Mouse (Mus musculus): Measurements from ENCODE around the gene Bmp6. TPM values are rescaled to one million over a fixed set of nuclear protein-coding genes. Genes with fewer than 3 reads are reported as not detected.

The Bmp6 gene
- polyA plus RNA-seq, 1 experiment from 2014 or later = 0.27 TPM

GRCm38 (mm10) chr13:38349046-38349445 lies 4.1 kb downstream of the Bmp6 start:
- Histone ChIP-seq H3K9ac (ENCODE audit: low read depth, low read length) (no peak overlapping the region), H3K4me2 (no peak overlapping the region), H3K4me1 (replicated peaks; ENCODE audit: control insufficient read depth, insufficient read depth, low read length) (peaks cover 7% of the 10 kb centered on the region; the same call in 1 of the 2 replicates), H3K27ac (ENCODE audit: low read depth, low read length) (no peak overlapping the region), H3K4me3 (ENCODE audit: low read depth, low read length) (no peak overlapping the region), H3K27me3 (replicated peaks; ENCODE audit: control insufficient read depth, insufficient read depth, low read length) (peaks cover 50% of the 10 kb centered on the region), H3K36me3 (ENCODE audit: control insufficient read depth, insufficient read depth, low read length) (no peaks in the 10 kb centered on the region), H3K9me3 (ENCODE audit: control insufficient read depth, low read length) (no peaks in the 10 kb centered on the region)
- DNase-seq (ENCODE audit: low spot score) (no peak), ATAC-seq (replicated peaks; ENCODE audit: low FRiP score) (no peak)
- WGBS = 68% methylated on average over 4 of the region's 4 CpGs

DNA sequence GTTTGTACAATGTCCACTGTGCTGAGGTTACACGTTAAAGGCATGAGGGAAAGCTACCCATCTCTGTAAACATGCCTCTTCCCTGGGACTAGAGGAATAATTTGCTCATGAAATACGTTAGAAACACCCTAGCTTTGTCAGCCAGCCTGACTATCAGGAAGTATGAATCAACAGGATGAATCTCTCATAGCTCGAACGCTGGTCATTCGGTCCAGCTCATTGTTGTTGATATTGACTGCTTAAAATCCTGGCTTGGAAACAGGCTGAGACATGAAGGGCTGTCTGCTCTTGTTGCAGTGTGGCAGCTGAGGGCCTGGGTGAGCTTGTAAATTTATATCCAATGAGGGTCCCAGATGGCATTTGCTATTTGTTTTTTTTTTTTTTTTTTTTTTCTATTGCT lies 4.9 kb downstream of the Bmp6 start:
- H3K4me1 ChIP-seq (replicated peaks; ENCODE audit: control insufficient read depth, insufficient read depth, low read length) = peaks cover 7% of the 10 kb centered on the region; the same call in 1 of the 2 replicates
- no peak for ATAC-seq (replicated peaks; ENCODE audit: low FRiP score)
- no peak for DNase-seq (ENCODE audit: low spot score)
- H3K27ac ChIP-seq (ENCODE audit: low read depth, low read length) = no peak overlapping the region
- H3K4me2 ChIP-seq = no peak overlapping the region
- no peaks in the 10 kb centered on the region for H3K36me3 ChIP-seq (ENCODE audit: control insufficient read depth, insufficient read depth, low read length)
- no peak overlapping the region for H3K9ac ChIP-seq (ENCODE audit: low read depth, low read length)
- peaks cover 42% of the 10 kb centered on the region for H3K27me3 ChIP-seq (replicated peaks; ENCODE audit: control insufficient read depth, insufficient read depth, low read length)
- H3K9me3 ChIP-seq (ENCODE audit: control insufficient read depth, low read length) = no peaks in the 10 kb centered on the region
- no peak overlapping the region for H3K4me3 ChIP-seq (ENCODE audit: low read depth, low read length)
- WGBS = 54% methylated on average over 5 of the region's 5 CpGs

DNA sequence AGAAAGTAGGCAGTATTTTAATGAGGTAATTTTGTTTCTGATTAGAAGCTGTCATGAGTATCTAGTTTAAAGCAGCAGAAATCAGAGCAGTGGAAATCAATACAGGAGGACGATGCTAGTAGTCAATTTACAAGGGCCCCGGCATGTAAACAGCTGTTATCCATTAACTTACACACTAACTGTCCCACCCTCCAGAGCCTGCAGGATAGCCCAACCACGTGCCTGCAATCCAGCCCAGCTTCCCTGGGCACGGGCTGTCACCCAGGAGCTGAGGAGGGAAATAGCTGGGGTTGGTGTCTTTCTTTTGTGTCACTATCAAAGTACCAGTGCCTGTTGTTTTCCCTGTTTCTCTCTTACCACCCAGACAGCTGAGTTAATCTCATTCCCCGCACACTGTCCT lies 7.1 kb downstream of the Bmp6 start:
- Histone ChIP-seq H3K4me2 (no peak overlapping the region), H3K4me3 (ENCODE audit: low read depth, low read length) (no peak overlapping the region), H3K27me3 (replicated peaks; ENCODE audit: control insufficient read depth, insufficient read depth, low read length) (peaks cover 20% of the 10 kb centered on the region), H3K4me1 (replicated peaks; ENCODE audit: control insufficient read depth, insufficient read depth, low read length) (peaks cover 3% of the 10 kb centered on the region; the same call in 1 of the 2 replicates), H3K9me3 (ENCODE audit: control insufficient read depth, low read length) (no peaks in the 10 kb centered on the region), H3K9ac (ENCODE audit: low read depth, low read length) (no peak overlapping the region), H3K27ac (ENCODE audit: low read depth, low read length) (no peak overlapping the region), H3K36me3 (ENCODE audit: control insufficient read depth, insufficient read depth, low read length) (no peaks in the 10 kb centered on the region)
- DNase-seq (ENCODE audit: low spot score) (no peak), ATAC-seq (replicated peaks; ENCODE audit: low FRiP score) (peak; percentile 49; the same call in 1 of the 2 replicates)
- 25% methylated on average over 5 of the region's 5 CpGs for WGBS

DNA sequence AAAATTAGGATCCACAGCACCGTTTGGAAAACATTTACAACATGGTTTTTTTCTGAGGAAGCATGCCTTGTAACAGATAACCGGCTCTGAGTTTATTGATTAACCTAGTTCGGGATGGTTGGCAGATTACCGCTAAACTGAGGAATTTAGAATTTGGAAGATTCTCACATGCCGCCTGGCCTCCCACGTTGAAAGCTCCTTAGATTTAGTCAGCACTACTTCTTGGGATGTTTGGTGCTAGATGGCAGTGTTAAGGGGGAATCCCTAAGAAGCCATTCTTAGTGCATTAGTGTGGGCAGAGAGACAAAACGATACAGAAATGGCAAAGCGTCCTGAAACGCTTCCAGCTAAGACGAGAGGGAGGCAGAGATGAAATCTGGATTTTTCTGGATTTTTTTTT lies 8.1 kb downstream of the Bmp6 start:
- Histone ChIP-seq H3K4me3 (ENCODE audit: low read depth, low read length) (no peak overlapping the region), H3K4me1 (replicated peaks; ENCODE audit: control insufficient read depth, insufficient read depth, low read length) (peaks cover 3% of the 10 kb centered on the region; the same call in 1 of the 2 replicates), H3K9me3 (ENCODE audit: control insufficient read depth, low read length) (no peaks in the 10 kb centered on the region), H3K27me3 (replicated peaks; ENCODE audit: control insufficient read depth, insufficient read depth, low read length) (peaks cover 10% of the 10 kb centered on the region), H3K36me3 (ENCODE audit: control insufficient read depth, insufficient read depth, low read length) (no peaks in the 10 kb centered on the region), H3K27ac (ENCODE audit: low read depth, low read length) (no peak overlapping the region), H3K9ac (ENCODE audit: low read depth, low read length) (no peak overlapping the region), H3K4me2 (no peak overlapping the region)
- 65% methylated on average over 10 of the region's 10 CpGs for WGBS
- DNase-seq (ENCODE audit: low spot score) (no peak), ATAC-seq (replicated peaks; ENCODE audit: low FRiP score) (no peak)

DNA sequence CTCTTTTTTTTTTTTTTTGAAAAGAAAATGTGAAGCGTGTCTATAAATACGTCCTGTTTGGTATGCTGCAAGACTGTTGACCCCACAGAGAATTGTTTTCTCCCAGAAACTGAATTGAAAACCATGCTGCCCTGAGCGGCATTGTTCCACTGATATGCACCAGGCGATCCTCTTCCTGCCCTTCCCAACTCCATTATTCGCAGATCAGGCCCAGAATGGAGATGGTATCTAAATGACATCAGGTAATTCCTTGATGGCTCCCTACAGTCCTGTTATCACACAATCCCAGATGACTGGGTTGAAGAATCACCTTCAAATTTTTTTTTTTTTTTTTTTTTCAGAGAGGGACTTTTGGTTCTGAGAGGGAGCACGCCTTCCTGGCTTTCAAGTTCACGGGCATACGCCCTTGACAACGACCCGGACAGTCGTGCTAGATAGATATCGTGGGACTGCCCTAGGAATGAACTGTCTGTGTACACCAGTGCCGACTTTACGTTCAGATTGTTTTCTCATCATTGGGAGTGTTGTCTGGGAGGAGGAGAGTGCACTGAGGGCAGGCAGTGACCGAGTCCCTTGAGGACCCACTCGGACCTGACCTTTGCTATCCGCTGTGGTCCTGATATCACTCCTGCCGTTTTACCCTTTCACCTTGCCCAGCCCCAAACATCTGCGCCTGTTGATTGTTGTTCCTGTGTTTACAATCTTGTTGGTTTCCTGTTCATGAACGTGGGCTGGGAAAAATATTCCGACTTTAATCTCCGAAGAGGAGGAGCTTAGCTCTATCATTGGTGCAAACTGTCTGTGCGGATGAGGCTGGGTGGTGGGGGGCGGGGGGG lies 8.7 kb downstream of the Bmp6 start:
- H3K4me2 ChIP-seq = 0 out of 2 replicates have a peak overlapping the region, but pooled peaks have one; percentile 2
- no peak overlapping the region for H3K4me3 ChIP-seq (ENCODE audit: low read depth, low read length)
- H3K9ac ChIP-seq (ENCODE audit: low read depth, low read length) = no peak overlapping the region
- ATAC-seq (replicated peaks; ENCODE audit: low FRiP score) (no peak), DNase-seq (ENCODE audit: low spot score) (no peak)
- WGBS = 51% methylated on average over 24 of the region's 24 CpGs
- peaks cover 3% of the 10 kb centered on the region; the same call in 1 of the 2 replicates for H3K4me1 ChIP-seq (replicated peaks; ENCODE audit: control insufficient read depth, insufficient read depth, low read length)
- H3K27ac ChIP-seq (ENCODE audit: low read depth, low read length) = no peak overlapping the region
- H3K36me3 ChIP-seq (ENCODE audit: control insufficient read depth, insufficient read depth, low read length) = no peaks in the 10 kb centered on the region
- no peaks in the 10 kb centered on the region for H3K9me3 ChIP-seq (ENCODE audit: control insufficient read depth, low read length)
- H3K27me3 ChIP-seq (replicated peaks; ENCODE audit: control insufficient read depth, insufficient read depth, low read length) = peaks cover 4% of the 10 kb centered on the region; the same call in 1 of the 2 replicates

- no peak overlapping the region for H3K4me3 ChIP-seq (ENCODE audit: low read depth, low read length)
- 67% methylated on average over 1 of the region's 1 CpGs for WGBS
Measured at GRCm38 (mm10) chr13:38354284-38354683, 9.4 kb downstream of the Bmp6 start.

DNA sequence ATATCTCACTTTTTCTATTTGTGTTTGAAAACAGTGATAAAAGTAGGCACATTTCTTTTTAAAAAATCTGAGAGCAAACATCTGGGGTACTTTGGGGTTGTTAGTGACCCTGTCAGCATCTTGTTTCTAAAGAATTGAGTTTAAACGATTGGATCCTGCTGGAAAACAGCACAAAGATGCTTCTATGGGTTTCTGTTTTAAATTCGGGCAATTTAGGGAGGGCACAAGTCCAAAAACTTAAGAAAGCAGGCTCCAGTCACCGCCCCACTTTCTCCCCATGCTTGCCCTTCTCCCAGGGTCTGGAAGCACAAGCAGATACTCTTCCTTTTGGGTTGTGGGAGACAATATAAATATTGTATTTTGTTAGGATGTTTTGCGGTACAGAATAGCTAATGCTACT lies 14.1 kb downstream of the Bmp6 start:
- H3K9ac ChIP-seq (ENCODE audit: low read depth, low read length) = no peak overlapping the region
- ATAC-seq (replicated peaks; ENCODE audit: low FRiP score) (no peak), DNase-seq (ENCODE audit: low spot score) (no peak)
- no peaks in the 10 kb centered on the region for H3K9me3 ChIP-seq (ENCODE audit: control insufficient read depth, low read length)
- no peaks in the 10 kb centered on the region for H3K4me1 ChIP-seq (replicated peaks; ENCODE audit: control insufficient read depth, insufficient read depth, low read length)
- H3K4me3 ChIP-seq (ENCODE audit: low read depth, low read length) = no peak overlapping the region
- H3K36me3 ChIP-seq (ENCODE audit: control insufficient read depth, insufficient read depth, low read length) = no peaks in the 10 kb centered on the region
- no peak overlapping the region for H3K4me2 ChIP-seq
- H3K27me3 ChIP-seq (replicated peaks; ENCODE audit: control insufficient read depth, insufficient read depth, low read length) = no peaks in the 10 kb centered on the region; the same call in 1 of the 2 replicates
- WGBS = 82% methylated on average over 4 of the region's 4 CpGs
- no peak overlapping the region for H3K27ac ChIP-seq (ENCODE audit: low read depth, low read length)

More at GRCm38 (mm10) chr13:38354284-38354683, 9.4 kb downstream of the Bmp6 start:
- DNase-seq (ENCODE audit: low spot score) = no peak
- Histone ChIP-seq H3K4me2 (no peak overlapping the region), H3K36me3 (ENCODE audit: control insufficient read depth, insufficient read depth, low read length) (no peaks in the 10 kb centered on the region), H3K9ac (ENCODE audit: low read depth, low read length) (no peak overlapping the region), H3K9me3 (ENCODE audit: control insufficient read depth, low read length) (no peaks in the 10 kb centered on the region), H3K27me3 (replicated peaks; ENCODE audit: control insufficient read depth, insufficient read depth, low read length) (peaks cover 2% of the 10 kb centered on the region; the same call in 1 of the 2 replicates), H3K27ac (ENCODE audit: low read depth, low read length) (no peak overlapping the region), H3K4me1 (replicated peaks; ENCODE audit: control insufficient read depth, insufficient read depth, low read length) (peaks cover 3% of the 10 kb centered on the region; the same call in 1 of the 2 replicates)
- ATAC-seq (replicated peaks; ENCODE audit: low FRiP score) = no peak

DNA sequence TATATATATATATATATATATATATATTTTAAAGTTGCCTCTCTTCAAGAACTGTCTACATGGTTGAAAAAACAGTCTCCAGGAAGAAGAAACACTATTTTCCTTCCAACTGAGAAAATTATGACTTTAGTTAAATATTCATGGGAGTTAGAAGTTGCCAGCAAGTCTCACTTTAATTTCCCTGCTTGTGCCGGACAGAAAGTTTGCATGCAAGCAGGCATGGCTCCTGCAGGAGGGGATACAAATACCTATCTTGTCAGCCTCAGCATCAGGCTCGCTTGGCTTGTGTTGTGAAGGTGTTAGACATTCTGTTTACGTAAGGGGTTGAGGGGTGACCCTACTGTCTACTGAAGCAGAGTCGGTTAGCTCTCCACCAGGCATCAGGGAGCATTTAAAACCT lies 17.8 kb downstream of the Bmp6 start:
- no peak overlapping the region for H3K4me3 ChIP-seq (ENCODE audit: low read depth, low read length)
- no peak overlapping the region for H3K4me2 ChIP-seq
- H3K9me3 ChIP-seq (ENCODE audit: control insufficient read depth, low read length) = no peaks in the 10 kb centered on the region
- 73% methylated on average over 4 of the region's 4 CpGs for WGBS
- ATAC-seq (replicated peaks; ENCODE audit: low FRiP score) (no peak), DNase-seq (ENCODE audit: low spot score) (no peak)
- no peak overlapping the region for H3K9ac ChIP-seq (ENCODE audit: low read depth, low read length)
- H3K27ac ChIP-seq (ENCODE audit: low read depth, low read length) = no peak overlapping the region
- no peaks in the 10 kb centered on the region for H3K36me3 ChIP-seq (ENCODE audit: control insufficient read depth, insufficient read depth, low read length)
- H3K27me3 ChIP-seq (replicated peaks; ENCODE audit: control insufficient read depth, insufficient read depth, low read length) = no peaks in the 10 kb centered on the region
- no peaks in the 10 kb centered on the region for H3K4me1 ChIP-seq (replicated peaks; ENCODE audit: control insufficient read depth, insufficient read depth, low read length)

DNA sequence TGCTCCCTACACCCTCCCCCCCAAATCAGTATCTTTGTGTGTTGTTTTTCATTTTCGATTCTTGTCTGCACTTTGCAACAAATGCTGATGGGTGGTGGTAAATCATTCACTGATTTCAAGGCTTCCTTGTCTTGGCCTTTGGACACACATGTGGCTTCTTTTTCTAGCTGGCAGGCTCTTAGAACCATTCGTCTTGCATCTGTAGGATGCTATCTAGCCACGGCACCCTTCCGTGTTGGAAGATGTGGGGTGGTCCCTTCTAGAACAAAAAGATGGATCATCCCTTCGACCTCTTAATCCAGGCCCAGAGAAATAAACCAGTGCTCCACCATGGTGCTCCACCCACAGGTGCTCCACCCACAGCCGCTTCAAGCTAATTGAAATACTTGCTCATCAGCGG lies 19.0 kb downstream of the Bmp6 start:
- H3K27ac ChIP-seq (ENCODE audit: low read depth, low read length) = no peak overlapping the region
- no peaks in the 10 kb centered on the region for H3K4me1 ChIP-seq (replicated peaks; ENCODE audit: control insufficient read depth, insufficient read depth, low read length)
- WGBS = 76% methylated on average over 7 of the region's 7 CpGs
- ATAC-seq (replicated peaks; ENCODE audit: low FRiP score) (no peak), DNase-seq (ENCODE audit: low spot score) (no peak)
- H3K27me3 ChIP-seq (replicated peaks; ENCODE audit: control insufficient read depth, insufficient read depth, low read length) = no peaks in the 10 kb centered on the region
- no peak overlapping the region for H3K4me3 ChIP-seq (ENCODE audit: low read depth, low read length)
- H3K9ac ChIP-seq (ENCODE audit: low read depth, low read length) = no peak overlapping the region
- no peaks in the 10 kb centered on the region for H3K36me3 ChIP-seq (ENCODE audit: control insufficient read depth, insufficient read depth, low read length)
- no peaks in the 10 kb centered on the region for H3K9me3 ChIP-seq (ENCODE audit: control insufficient read depth, low read length)
- H3K4me2 ChIP-seq = no peak overlapping the region

Data from liver, embryonic 11.5 days (tissue).